Mouse (Mus musculus) left cerebral cortex, postnatal 25 days (tissue): ENCODE data around the gene Myo3b. TPM values are rescaled to one million over a fixed set of nuclear protein-coding genes. Genes with fewer than 3 reads are reported as not detected.
A peak's percentile ranks its signal among the peaks of the same experiment; 100 is the strongest.
"Not testable (repeated sequence)": the region's sequence is repeated elsewhere in the genome, so short reads cannot be mapped to it uniquely, and the experiment has no call there.

Source experiments
- DNase-seq, 2 experiments: peaks; one replicate each; pipeline ENCODE4 v3.0.0; 2022; ENCODE audit warnings: low spot score in 2 of 2, mixed read lengths in 1 of 2
- intact Hi-C: fragments of 180-260 bp; cut with DNase I; formaldehyde crosslinking; loops from one replicate; pipeline ENCODE4 v1.15.1; 2025
- total RNA-seq, 2 experiments: library from RNA; stranded (reverse); gene quantifications; 2 replicates each; pipeline ENCODE4 v1.2.3; 2021

Gene Myo3b
- total RNA-seq, 2 experiments from 2014 or later = 0.71 to 1.2 TPM

- intact Hi-C loops = no loop called here
- DNase-seq = no peak
These were observed 131.5 kb downstream of the Myo3b start for GRCm38 (mm10) chr2:70170469-70170868.

- no peak for DNase-seq
- intact Hi-C loops = no loop called here
These were observed 138.1 kb downstream of the Myo3b start for GRCm38 (mm10) chr2:70176823-70177708.

GRCm38 (mm10) chr2:70177709-70178030 lies 138.7 kb downstream of the Myo3b start:
- intact Hi-C loops = no loop called here

GRCm38 (mm10) chr2:70178241-70178640 lies 139.3 kb downstream of the Myo3b start:
- intact Hi-C loops = no loop called here
- no peak for DNase-seq

More at GRCm38 (mm10) chr2:70177709-70178030, 138.7 kb downstream of the Myo3b start:
- DNase-seq = no peak

GRCm38 (mm10) chr2:70182150-70182670 lies 143.3 kb downstream of the Myo3b start:
- no peak for DNase-seq
- intact Hi-C loops = no loop called here

- DNase-seq = peak in 1 of 2 experiments; percentile 68
These were observed 148.1 kb downstream of the Myo3b start for GRCm38 (mm10) chr2:70187040-70187439.

GRCm38 (mm10) chr2:70195418-70196248 lies 156.7 kb downstream of the Myo3b start:
- DNase-seq = no peak
- intact Hi-C loops = no loop called here

More at GRCm38 (mm10) chr2:70187040-70187439, 148.1 kb downstream of the Myo3b start:
- intact Hi-C loops = no loop called here

GRCm38 (mm10) chr2:70201796-70202555 lies 163.1 kb downstream of the Myo3b start:
- intact Hi-C loops = no loop called here
- DNase-seq = no peak

- intact Hi-C loops = no loop called here
- no peak for DNase-seq
These were observed 163.7 kb downstream of the Myo3b start for GRCm38 (mm10) chr2:70202578-70203167.

- peak in 1 of 2 experiments; percentile 14 for DNase-seq
- intact Hi-C loops = no loop called here
These were observed 169.5 kb downstream of the Myo3b start for GRCm38 (mm10) chr2:70208411-70208810.

- no peak for DNase-seq
- intact Hi-C loops = loop anchor here (2.0 kb wide), 2 partner anchors 53 to 83 kb away; no protein-coding TSS in a partner anchor
These were observed 170.9 kb downstream of the Myo3b start for GRCm38 (mm10) chr2:70209790-70210189.

- DNase-seq = peak; percentile 55 to 93
- intact Hi-C loops = loop anchor here (2.0 kb wide), 2 partner anchors 54 to 84 kb away; no protein-coding TSS in a partner anchor
These were observed 171.8 kb downstream of the Myo3b start for GRCm38 (mm10) chr2:70210427-70211332.

- intact Hi-C loops = no loop called here
- peak; percentile 56 to 83 for DNase-seq
These were observed 175.5 kb downstream of the Myo3b start for GRCm38 (mm10) chr2:70214401-70214800.

- intact Hi-C loops = no loop called here
- DNase-seq = peak in 1 of 2 experiments; percentile 40
These were observed 178.9 kb downstream of the Myo3b start for GRCm38 (mm10) chr2:70217800-70218199.

- intact Hi-C loops = no loop called here
- no peak for DNase-seq
These were observed 179.5 kb downstream of the Myo3b start for GRCm38 (mm10) chr2:70218469-70218868.

GRCm38 (mm10) chr2:70226679-70227078 lies 187.8 kb downstream of the Myo3b start:
- intact Hi-C loops = loop anchor here (2.0 kb wide), 1 partner anchor 330 kb away; no protein-coding TSS in a partner anchor
- peak in 1 of 2 experiments; percentile 23 for DNase-seq

GRCm38 (mm10) chr2:70234450-70234849 lies 195.5 kb downstream of the Myo3b start:
- DNase-seq, intact Hi-C loops: not testable (repeated sequence)

GRCm38 (mm10) chr2:70245981-70246380 lies 207.1 kb downstream of the Myo3b start:
- no peak for DNase-seq
- intact Hi-C loops = no loop called here
